Mouse (Mus musculus) midbrain, postnatal 0 days (tissue): ENCODE measurements at regions not wholly inside any gene's neighbourhood (a gene's known extent, or its start where the extent isn't known, plus 50 kb on each side); places are given as distances from the start of the nearest gene placed in this dataset.
A peak's percentile ranks its signal among the peaks of the same experiment; 100 is the strongest.

Source experiments
- ATAC-seq: fragments of 200-750 bp; cut with Nextera tagmentation; 2 replicates; pipeline ENCODE4 v1.8.0; 2017; ENCODE audit warnings: moderate number of reproducible peaks, mild to moderate bottlenecking, moderate TSS enrichment, moderate library complexity; ENCODE audit not compliant: low FRiP score
- DNase-seq: peaks from one replicate; pipeline ENCODE4 v3.0.0-alpha.2; 2015; ENCODE audit warnings: low spot score
- H3K27ac ChIP-seq: fragments of 300-500 bp; sonication (generic); 2 replicates; pipeline ENCODE4 v1.5.1; 2014; ENCODE audit warnings: low read depth, mild to moderate bottlenecking, low read length, mixed read lengths
- H3K27me3 ChIP-seq: fragments of 300-500 bp; sonication (generic); 2 replicates; pipeline ENCODE4 v1.6.1; 2014; ENCODE audit warnings: low read length, control low read depth, mixed read lengths; ENCODE audit not compliant: insufficient read depth
- H3K36me3 ChIP-seq: fragments of 300-500 bp; sonication (generic); 2 replicates; pipeline ENCODE4 v1.6.1; 2014; ENCODE audit warnings: low read length, control low read depth, mixed read lengths; ENCODE audit not compliant: insufficient read depth
- H3K4me1 ChIP-seq: fragments of 300-500 bp; sonication (generic); 2 replicates; pipeline ENCODE4 v1.6.1; 2014; ENCODE audit warnings: mild to moderate bottlenecking, control low read depth, antibody characterized with exemption, low read length, mixed read lengths; ENCODE audit not compliant: insufficient read depth
- H3K4me2 ChIP-seq: fragments of 300-500 bp; sonication (generic); 2 replicates; pipeline ENCODE4 v1.6.1; 2014; ENCODE audit warnings: low read depth, mild to moderate bottlenecking, low read length, mixed read lengths; ENCODE audit not compliant: poor library complexity, severe bottlenecking
- H3K4me3 ChIP-seq: fragments of 300-500 bp; sonication (generic); 2 replicates; pipeline ENCODE4 v1.5.1; 2014; ENCODE audit warnings: low read depth, mild to moderate bottlenecking, low read length, moderate library complexity
- H3K9ac ChIP-seq: fragments of 300-500 bp; sonication (generic); replicated peaks from 2 replicates; pipeline ENCODE4 v1.6.1; 2014; ENCODE audit warnings: mild to moderate bottlenecking, low read length, moderate library complexity, mixed read lengths; ENCODE audit not compliant: poor library complexity, severe bottlenecking
- H3K9me3 ChIP-seq: fragments of 300-500 bp; sonication (generic); 2 replicates; pipeline ENCODE4 v1.6.1; 2016; ENCODE audit warnings: low read length, control low read depth
- CTCF ChIP-seq: IDR thresholded peaks from 2 replicates; pipeline ENCODE4 v1.5.1; 2016; ENCODE audit warnings: antibody characterized with exemption, mild to moderate bottlenecking
- WGBS: fragments of 180-500 bp; shearing (Covaris S2); extraction: QIAGEN DNeasy Blood & Tissue Kit; methylation state at CpG from one replicate; pipeline ENCODE4 v1.1.7; 2014; 5-methylcytosine and 5-hydroxymethylcytosine counted together

GRCm38 (mm10) chr5:126565817-126566216 lies 675.8 kb upstream of the Tmem132c start:
- Histone ChIP-seq H3K27me3 (no peaks in the 10 kb centered on the region), H3K4me2 (no peak overlapping the region), H3K4me1 (no peaks in the 10 kb centered on the region), H3K27ac (no peak overlapping the region), H3K9me3 (no peaks in the 10 kb centered on the region), H3K9ac (no peak overlapping the region), H3K4me3 (no peak overlapping the region), H3K36me3 (no peaks in the 10 kb centered on the region)
- ATAC-seq (no peak), DNase-seq (no peak)
- WGBS: 86% methylated on average over 2 of the region's 2 CpGs
- no peak for TF ChIP-seq CTCF

DNA sequence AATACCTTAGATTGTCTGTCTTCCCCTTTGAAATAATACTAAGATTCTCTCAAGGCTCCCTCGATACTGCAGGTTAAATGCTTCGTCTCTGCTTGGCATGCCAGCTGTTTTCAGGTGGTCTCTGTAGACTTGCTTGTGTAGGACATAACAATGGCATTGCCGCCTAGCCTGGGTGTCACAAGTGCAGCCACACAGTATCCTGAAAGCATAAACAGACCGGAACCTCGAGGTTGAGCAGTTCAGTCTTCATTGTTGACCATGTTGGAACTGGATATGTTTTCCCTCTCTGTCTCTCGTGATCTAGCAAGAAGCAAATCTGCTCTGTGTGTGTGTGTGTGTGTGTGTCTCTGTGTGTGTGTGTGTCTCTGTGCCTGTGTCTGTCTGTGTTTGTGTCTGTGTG lies 675.4 kb upstream of the Tmem132c start:
- H3K4me1 ChIP-seq: no peaks in the 10 kb centered on the region
- H3K4me3 ChIP-seq: no peak overlapping the region
- no peaks in the 10 kb centered on the region for H3K36me3 ChIP-seq
- ATAC-seq (no peak), DNase-seq (no peak)
- H3K27me3 ChIP-seq: no peaks in the 10 kb centered on the region
- WGBS: 81% methylated on average over 6 of the region's 6 CpGs
- no peak overlapping the region for H3K9ac ChIP-seq
- H3K9me3 ChIP-seq: no peaks in the 10 kb centered on the region
- no peak overlapping the region for H3K27ac ChIP-seq
- no peak for TF ChIP-seq CTCF
- no peak overlapping the region for H3K4me2 ChIP-seq

- Histone ChIP-seq H3K4me3 (no peak overlapping the region), H3K9me3 (no peaks in the 10 kb centered on the region), H3K27me3 (no peaks in the 10 kb centered on the region), H3K36me3 (no peaks in the 10 kb centered on the region), H3K4me1 (no peaks in the 10 kb centered on the region), H3K9ac (no peak overlapping the region), H3K27ac (no peak overlapping the region), H3K4me2 (no peak overlapping the region)
- peak; percentile 55 for TF ChIP-seq CTCF
- DNase-seq (no peak), ATAC-seq (no peak)
- WGBS: 78% methylated on average over 2 of the region's 2 CpGs
Measured at GRCm38 (mm10) chr5:126573766-126574165, 667.8 kb upstream of the Tmem132c start.

- 59% methylated on average over 12 of the region's 12 CpGs for WGBS
Measured at GRCm38 (mm10) chr5:126597786-126598330, 643.8 kb upstream of the Tmem132c start.

DNA sequence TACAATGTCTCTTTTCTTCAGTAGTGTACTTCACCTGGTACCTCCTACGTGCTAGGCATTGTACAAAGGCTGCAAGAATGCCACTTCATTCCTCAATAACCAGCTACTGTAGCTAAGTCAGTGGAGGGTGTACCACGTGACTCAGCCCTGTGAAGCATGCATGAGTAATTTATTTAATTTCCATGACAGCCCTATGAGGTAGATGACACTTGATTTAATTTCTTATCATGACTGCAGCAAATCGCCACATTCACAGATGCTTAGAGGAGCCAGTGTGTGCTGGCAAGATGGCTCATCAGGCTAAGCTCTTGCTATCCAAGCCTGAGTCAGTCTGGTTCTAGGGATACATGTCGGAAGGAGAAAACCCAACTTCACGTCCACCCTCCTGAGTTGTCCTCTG lies 642.0 kb upstream of the Tmem132c start:
- Histone ChIP-seq H3K4me1 (no peaks in the 10 kb centered on the region), H3K27ac (no peak overlapping the region), H3K27me3 (no peaks in the 10 kb centered on the region), H3K36me3 (no peaks in the 10 kb centered on the region), H3K4me3 (no peak overlapping the region), H3K9me3 (no peaks in the 10 kb centered on the region), H3K4me2 (no peak overlapping the region), H3K9ac (no peak overlapping the region)
- WGBS: 73% methylated on average over 5 of the region's 5 CpGs
- DNase-seq: peak; percentile 16
- TF ChIP-seq CTCF: no peak
- no peak for ATAC-seq

More at GRCm38 (mm10) chr5:126597786-126598330, 643.8 kb upstream of the Tmem132c start:
- H3K9ac ChIP-seq: no peak overlapping the region
- H3K4me3 ChIP-seq: no peak overlapping the region
- no peaks in the 10 kb centered on the region for H3K27me3 ChIP-seq
- no peak for ATAC-seq
- no peak overlapping the region for H3K4me2 ChIP-seq
- peak; percentile 42 for DNase-seq
- no peaks in the 10 kb centered on the region for H3K4me1 ChIP-seq
- no peak for TF ChIP-seq CTCF
- H3K27ac ChIP-seq: no peak overlapping the region
- H3K36me3 ChIP-seq: no peaks in the 10 kb centered on the region
- H3K9me3 ChIP-seq: no peaks in the 10 kb centered on the region

DNA sequence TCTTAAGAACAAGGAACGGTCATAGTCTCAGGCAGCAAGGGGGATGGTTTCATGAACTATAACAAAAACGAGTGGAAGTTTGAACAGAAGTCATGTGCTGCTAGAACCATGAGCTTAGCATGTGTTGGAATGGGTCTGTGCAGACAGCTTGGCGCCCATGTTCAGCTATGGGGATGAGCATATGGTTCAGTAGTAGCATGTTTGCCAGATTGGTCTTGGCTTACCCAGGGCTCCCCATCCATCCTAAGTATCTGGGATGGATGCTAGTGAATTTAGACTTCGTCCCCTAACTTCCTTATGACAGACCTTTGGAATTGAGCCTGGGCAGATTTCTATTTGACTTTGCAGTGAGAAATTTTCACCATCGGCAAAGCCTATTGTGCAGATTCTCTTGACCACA lies 634.9 kb upstream of the Tmem132c start:
- Histone ChIP-seq H3K27ac (no peak overlapping the region), H3K36me3 (no peaks in the 10 kb centered on the region), H3K9ac (no peak overlapping the region), H3K4me2 (no peak overlapping the region), H3K9me3 (no peaks in the 10 kb centered on the region), H3K4me3 (no peak overlapping the region), H3K4me1 (no peaks in the 10 kb centered on the region), H3K27me3 (no peaks in the 10 kb centered on the region)
- 85% methylated on average over 5 of the region's 5 CpGs for WGBS
- DNase-seq (no peak), ATAC-seq (no peak)
- no peak for TF ChIP-seq CTCF
